Mouse (Mus musculus) CH12.LX (cell line): Measurements from ENCODE around the gene Kncn.

Experiments
- CHD2 ChIP-seq: IDR thresholded peaks from 2 replicates; pipeline ENCODE4 v1.6.1; 2011; ENCODE audit warnings: low read length, improper control_type of control experiment
- CTCF ChIP-seq, 2 experiments: IDR thresholded peaks in 1 of 2; conservative IDR thresholded peaks in 1 of 2; 2 replicates each; pipeline ENCODE4 v1.5.1; 2011 to 2012; ENCODE audit warnings: low read depth in 2 of 2, low read length in 2 of 2, improper control_type of control experiment in 1 of 2, inconsistent platforms in 1 of 2, mild to moderate bottlenecking in 1 of 2, moderate library complexity in 1 of 2
- EP300 ChIP-seq: IDR thresholded peaks from 2 replicates; pipeline ENCODE4 v1.6.1; 2011; ENCODE audit warnings: low read length, improper control_type of control experiment
- HCFC1 ChIP-seq: IDR thresholded peaks from 2 replicates; pipeline ENCODE4 v1.6.1; 2012; ENCODE audit warnings: low read depth, mild to moderate bottlenecking, inconsistent platforms, low read length, improper control_type of control experiment
- IRF4 ChIP-seq: IDR thresholded peaks from 2 replicates; pipeline ENCODE4 v1.6.1; 2014; ENCODE audit warnings: low read depth, mild to moderate bottlenecking, inconsistent platforms, low read length, improper control_type of control experiment
- KAT2A ChIP-seq: IDR thresholded peaks from 2 replicates; pipeline ENCODE4 v1.6.1; 2012; ENCODE audit warnings: low read length, improper control_type of control experiment, inconsistent platforms; ENCODE audit not compliant: insufficient replicate concordance
- MAX ChIP-seq: IDR thresholded peaks from 2 replicates; pipeline ENCODE4 v1.6.1; 2011; ENCODE audit warnings: low read length, improper control_type of control experiment
- MAZ ChIP-seq: IDR thresholded peaks from 2 replicates; pipeline ENCODE4 v1.6.1; 2012; ENCODE audit warnings: low read depth, mild to moderate bottlenecking, inconsistent platforms, low read length, improper control_type of control experiment, moderate library complexity
- MEF2A ChIP-seq: IDR thresholded peaks from 2 replicates; pipeline ENCODE4 v1.6.1; 2014; ENCODE audit warnings: low read depth, mild to moderate bottlenecking, inconsistent platforms, low read length, improper control_type of control experiment, borderline replicate concordance
- POLR2A ChIP-seq: IDR thresholded peaks from 2 replicates; pipeline ENCODE4 v1.6.1; 2011; ENCODE audit warnings: low read depth, mild to moderate bottlenecking, improper control_type of control experiment, low read length
- POLR2AphosphoS2 ChIP-seq: IDR thresholded peaks from 2 replicates; pipeline ENCODE4 v1.6.1; 2011; ENCODE audit warnings: low read depth, low read length, improper control_type of control experiment
- TCF12 ChIP-seq: IDR thresholded peaks from 2 replicates; pipeline ENCODE4 v1.6.1; 2014; ENCODE audit warnings: low read depth, mild to moderate bottlenecking, inconsistent platforms, low read length, improper control_type of control experiment
- ZKSCAN1 ChIP-seq: IDR thresholded peaks from 2 replicates; pipeline ENCODE4 v1.6.1; 2012; ENCODE audit warnings: low read depth, inconsistent platforms, low read length, improper control_type of control experiment, borderline replicate concordance

DNA sequence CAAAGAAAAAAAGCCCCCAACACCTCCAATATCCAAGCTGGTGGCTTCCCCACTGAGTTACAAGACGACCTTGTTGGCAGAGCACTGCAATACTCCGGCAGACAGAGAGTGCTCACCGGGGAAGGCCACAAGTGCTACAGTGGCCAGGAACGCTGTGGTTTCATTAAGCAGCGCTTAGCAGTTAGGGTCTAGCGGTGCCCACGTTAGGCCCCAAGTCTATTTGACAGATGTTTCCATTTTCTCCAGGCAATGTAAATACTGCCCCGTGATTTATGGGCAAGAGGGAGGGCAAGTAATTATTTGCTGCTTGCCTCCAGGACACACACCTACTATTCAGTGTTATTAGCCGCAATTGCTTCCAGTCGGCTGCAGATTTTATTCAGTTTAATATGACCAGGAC lies 20.3 kb upstream of the Kncn start:
- TF ChIP-seq CTCF (conservative IDR thresholded peaks at IDR 0.05 in 1 of 2, IDR thresholded peaks at IDR 0.05 in 1 of 2; ENCODE audit: low read depth in 2 of 2, low read length in 2 of 2) (no peak), EP300 (no peak), POLR2A (no peak), ZKSCAN1 (no peak), CHD2 (no peak), HCFC1 (no peak), MAX (no peak), TCF12 (no peak), IRF4 (no peak), MAZ (no peak), MEF2A (no peak), KAT2A (no peak), POLR2AphosphoS2 (no peak)
